12 mouse cellular contexts compared by ENCODE assay signal in the genomic region with DNA sequence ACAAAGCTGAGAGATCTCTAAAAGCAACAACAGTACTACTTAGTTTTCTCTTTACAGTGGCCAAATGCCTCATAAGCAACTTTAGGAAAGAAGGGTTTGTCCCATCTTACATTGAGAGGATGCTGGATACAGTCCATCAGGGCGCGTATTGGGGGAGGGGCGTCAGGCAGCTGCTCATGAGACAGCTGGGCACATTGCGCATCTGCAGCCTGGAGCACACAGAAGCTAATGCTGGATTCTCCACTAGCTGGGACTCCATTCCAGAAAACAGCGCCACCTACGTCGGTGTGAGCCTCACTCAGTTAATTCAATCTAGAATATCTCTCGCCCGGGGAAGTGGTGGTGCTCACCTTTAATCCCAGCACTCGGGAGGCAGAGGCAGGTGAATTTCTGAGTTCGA.
DNase-seq lines count a peak whose midpoint lies in the region; ATAC-seq and TF ChIP-seq lines count a peak whose summit lies in the region.
"Had no signal": no experiment of that assay in that cellular context is flagged by ENCODE, and none has a peak within 500 bp of the region (broad histone marks: within the 10 kb centered on the region; RNA-seq: fewer than 3 reads in every experiment).

No protein-coding gene starts in this region.

- peak; percentile 90 for DNase-seq in heart, adult 11 months
- DNase-seq in liver, adult 2 months (ENCODE audit: extremely low read depth, low read depth, low spot score) = peak; percentile 7
- DNase-seq in liver, embryonic 11.5 days (ENCODE audit: low spot score) = no peak
- peak; percentile 85 for DNase-seq in ES-CJ7 (ENCODE audit: low read depth, low spot score)
- peak; percentile 8 for DNase-seq in lung, postnatal 0 days (ENCODE audit: low spot score)
- no peak for DNase-seq in layer of hippocampus, postnatal 36 days
- DNase-seq in adrenal gland, postnatal 36 days = no peak
- DNase-seq: gastrocnemius, postnatal 25 days; thymus, postnatal 25 days had no signal

- H3K79me2 ChIP-seq in liver, adult 2 months (ENCODE audit: control insufficient read depth, insufficient read depth, low read length) = no peaks in the 10 kb centered on the region

- peaks cover 13% of the 10 kb centered on the region for H3K4me1 ChIP-seq in heart, embryonic 11.5 days (ENCODE audit: control insufficient read depth, insufficient read depth, low read length)
- H3K4me1 ChIP-seq in liver, adult 2 months (ENCODE audit: control insufficient read depth, insufficient read depth, low read length) = no peaks in the 10 kb centered on the region
- no peaks in the 10 kb centered on the region for H3K4me1 ChIP-seq in liver, embryonic 11.5 days (replicated peaks; ENCODE audit: control insufficient read depth, insufficient read depth, low read length)
- no peaks in the 10 kb centered on the region for H3K4me1 ChIP-seq in lung, postnatal 0 days (ENCODE audit: insufficient read depth, low read depth, low read length)

- H3K4me3 ChIP-seq in heart, embryonic 11.5 days (ENCODE audit: low read depth, low read length) = no peak overlapping the region
- no peak overlapping the region for H3K4me3 ChIP-seq in liver, adult 2 months (ENCODE audit: insufficient read depth, low read depth, low read length)
- H3K4me3 ChIP-seq in liver, embryonic 11.5 days (ENCODE audit: low read depth, low read length) = no peak overlapping the region
- H3K4me3 ChIP-seq in lung, postnatal 0 days (ENCODE audit: low read depth, low read length) = no peak overlapping the region

- H3K4me2 ChIP-seq in heart, embryonic 11.5 days = no peak overlapping the region
- H3K4me2 ChIP-seq in liver, embryonic 11.5 days = no peak overlapping the region
- no peak overlapping the region for H3K4me2 ChIP-seq in lung, postnatal 0 days (replicated peaks; ENCODE audit: low read depth, low read length)

- WGBS in heart, embryonic 11.5 days (ENCODE audit: insufficient replicate concordance) = 68% methylated on average over 11 of the region's 11 CpGs
- 82% methylated on average over 11 of the region's 11 CpGs for WGBS in liver, adult 2 months
- 63% methylated on average over 11 of the region's 11 CpGs for WGBS in liver, embryonic 11.5 days
- 73% methylated on average over 11 of the region's 11 CpGs for WGBS in lung, postnatal 0 days

- no peaks in the 10 kb centered on the region for H3K9me3 ChIP-seq in heart, embryonic 11.5 days (replicated peaks; ENCODE audit: control insufficient read depth, low read length)
- no peaks in the 10 kb centered on the region for H3K9me3 ChIP-seq in liver, embryonic 11.5 days (ENCODE audit: control insufficient read depth, low read length)
- H3K9me3 ChIP-seq in lung, postnatal 0 days (ENCODE audit: low read length) = no peaks in the 10 kb centered on the region

- no peak overlapping the region for H3K9ac ChIP-seq in heart, embryonic 11.5 days (ENCODE audit: low read depth, low read length)
- H3K9ac ChIP-seq in liver, adult 2 months (ENCODE audit: low read depth, low read length) = no peak overlapping the region
- no peak overlapping the region for H3K9ac ChIP-seq in liver, embryonic 11.5 days (ENCODE audit: low read depth, low read length)
- H3K9ac ChIP-seq in lung, postnatal 0 days (replicated peaks; ENCODE audit: low read depth) = no peak overlapping the region
- H3K9ac ChIP-seq: liver, embryonic 14.5 days had no signal

- 0 out of 2 replicates have a peak, but pooled peaks have one; percentile 7 for TF ChIP-seq CTCF in liver, adult 2 months (IDR thresholded peaks at IDR 0.05; ENCODE audit: low read depth, low read length)
- TF ChIP-seq CTCF in lung, postnatal 0 days (IDR thresholded peaks at IDR 0.05) = peak; percentile 36

- no peaks in the 10 kb centered on the region for H3K27me3 ChIP-seq in heart, embryonic 11.5 days (ENCODE audit: control insufficient read depth, insufficient read depth, low read length)
- no peaks in the 10 kb centered on the region for H3K27me3 ChIP-seq in liver, adult 2 months (ENCODE audit: control insufficient read depth, insufficient read depth, low read length)
- H3K27me3 ChIP-seq in liver, embryonic 11.5 days (replicated peaks; ENCODE audit: control insufficient read depth, insufficient read depth, low read length) = no peaks in the 10 kb centered on the region
- H3K27me3 ChIP-seq in lung, postnatal 0 days (replicated peaks; ENCODE audit: insufficient read depth, low read length) = no peaks in the 10 kb centered on the region

- no peak for TF ChIP-seq EP300 in lung, postnatal 0 days (IDR thresholded peaks at IDR 0.05)

- ATAC-seq in heart, embryonic 11.5 days (replicated peaks; ENCODE audit: insufficient number of reproducible peaks, low FRiP score, low TSS enrichment) = no peak
- ATAC-seq in liver, embryonic 11.5 days (replicated peaks; ENCODE audit: low FRiP score) = no peak
- no peak for ATAC-seq in lung, postnatal 0 days
- ATAC-seq: activated CD4-positive, CD25-positive, alpha-beta regulatory T cell, adult 4 months had no signal

- TF ChIP-seq POLR2A in liver, adult 2 months (IDR thresholded peaks at IDR 0.05; ENCODE audit: extremely low read depth, insufficient read depth, low read length) = no peak

- H3K36me3 ChIP-seq in heart, embryonic 11.5 days (ENCODE audit: control insufficient read depth, insufficient read depth, low read length) = no peaks in the 10 kb centered on the region
- H3K36me3 ChIP-seq in liver, adult 2 months (ENCODE audit: control insufficient read depth, insufficient read depth, low read length) = no peaks in the 10 kb centered on the region
- no peaks in the 10 kb centered on the region for H3K36me3 ChIP-seq in liver, embryonic 11.5 days (ENCODE audit: control insufficient read depth, insufficient read depth, low read length)
- no peaks in the 10 kb centered on the region for H3K36me3 ChIP-seq in lung, postnatal 0 days (ENCODE audit: insufficient read depth, low read length)

- no peak overlapping the region for H3K27ac ChIP-seq in heart, embryonic 11.5 days (ENCODE audit: low read depth, low read length)
- no peak overlapping the region for H3K27ac ChIP-seq in liver, adult 2 months (replicated peaks; ENCODE audit: insufficient read depth, low read depth, low read length)
- H3K27ac ChIP-seq in liver, embryonic 11.5 days (ENCODE audit: low read depth, low read length) = no peak overlapping the region
- H3K27ac ChIP-seq in lung, postnatal 0 days (ENCODE audit: low read length) = no peak overlapping the region
- H3K27ac ChIP-seq: liver, embryonic 14.5 days had no signal

Comparison
In these comparisons a context has a peak if more than half of its experiments do, and no peak if none do; other contexts are left out.
1. DNase-seq: peak in heart, adult 11 months (single experiment), liver, adult 2 months (single experiment), ES-CJ7 (single experiment) and lung, postnatal 0 days (single experiment); none in liver, embryonic 11.5 days (single experiment), layer of hippocampus, postnatal 36 days (0 of 2) and adrenal gland, postnatal 36 days (0 of 2).